Mouse (Mus musculus): ENCODE results near the gene Lcn3. TPM values are rescaled to one million over a fixed set of nuclear protein-coding genes. Genes with fewer than 3 reads are reported as not detected.
"Not testable (repeated sequence)": the region's sequence is repeated elsewhere in the genome, so short reads cannot be mapped to it uniquely, and the experiment has no call there.

Lcn3 gene
- total RNA-seq (2021): not detected

- DNase-seq: no peak
- intact Hi-C loops (cut with DNase I): no loop called here
Measured at GRCm38 (mm10) chr2:25765269-25765668, at the start of gene Lcn3. Gene Lcn3, plus strand, starts transcription at chr2:25765569.

DNA sequence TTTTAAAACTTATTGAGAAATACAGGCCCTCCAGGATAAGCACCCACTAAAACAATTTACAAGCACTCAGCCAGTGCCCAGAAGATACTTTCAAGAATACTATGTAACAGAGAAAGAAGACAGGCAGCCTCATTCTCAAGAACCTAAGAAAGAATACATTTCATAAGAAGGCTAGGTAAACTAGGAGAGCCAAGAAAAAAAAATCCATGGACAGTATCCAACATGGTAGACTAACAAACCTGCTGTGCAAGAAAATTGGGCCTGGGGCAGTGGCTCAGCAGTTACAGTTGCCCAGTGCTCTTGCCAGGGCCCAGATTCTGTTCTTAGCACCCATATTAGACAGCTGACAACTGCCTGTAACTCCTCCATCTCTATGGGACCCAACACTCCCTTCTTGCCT lies 48.1 kb upstream of the Lcn3 start:
- no peak for DNase-seq
- intact Hi-C loops (cut with DNase I): no loop called here

DNA sequence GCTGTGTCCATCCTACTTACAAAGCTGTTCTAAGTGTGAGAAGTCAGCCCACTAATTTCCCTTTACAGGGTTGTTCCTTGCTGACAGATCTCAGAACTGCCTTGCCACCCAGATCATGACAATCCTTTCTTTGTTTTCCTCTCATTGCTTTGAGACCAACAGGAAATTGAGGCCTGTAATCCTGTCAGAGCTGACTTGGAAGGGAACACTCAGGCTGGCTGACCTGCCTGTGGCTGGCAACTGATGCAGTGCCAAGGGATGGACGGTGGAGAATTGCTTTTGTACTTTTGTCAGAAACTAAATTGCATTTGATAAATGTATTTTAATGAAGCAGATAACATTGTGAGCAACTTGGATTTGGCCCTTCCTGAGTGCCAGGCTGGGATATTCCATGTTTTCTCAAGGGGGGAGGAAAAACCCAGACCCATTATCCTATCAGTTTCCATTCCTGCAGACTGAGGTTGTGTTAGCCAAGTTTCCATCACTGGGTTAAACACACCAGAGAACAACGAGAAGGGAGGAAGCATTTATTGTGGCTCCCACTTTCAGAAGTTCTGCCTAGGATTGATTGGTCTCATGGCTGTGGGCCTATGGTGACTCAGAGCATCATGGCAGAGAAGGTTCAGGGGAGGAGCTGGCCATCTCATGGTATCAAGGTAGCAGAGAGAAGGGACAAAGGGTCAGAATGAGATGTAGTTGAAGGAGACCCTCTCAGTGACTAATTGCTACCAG lies 32.0 kb upstream of the Lcn3 start:
- intact Hi-C loops (cut with DNase I): no loop called here
- DNase-seq: no peak

DNA sequence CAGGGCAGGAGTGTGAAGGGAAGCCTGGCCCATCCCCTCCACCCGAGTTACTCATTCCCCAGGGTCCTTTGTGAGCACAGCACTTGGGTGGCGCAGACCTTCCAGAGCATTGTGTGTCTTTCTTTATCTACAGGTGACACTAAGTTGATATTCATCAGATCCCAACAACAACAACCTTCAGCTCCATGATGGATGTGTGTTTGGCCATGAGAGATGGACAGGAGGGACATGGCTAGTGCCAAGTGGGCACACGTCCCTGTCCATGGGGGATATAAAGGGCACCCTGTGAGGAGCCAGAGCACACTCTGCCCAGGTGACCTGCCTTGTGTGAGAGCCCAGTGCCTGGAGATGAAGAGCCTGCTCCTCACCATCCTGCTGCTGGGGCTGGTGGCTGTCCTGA lies 28.7 kb upstream of the Lcn3 start, which contains the start of gene Obp2b:
TSS of gene Obp2b (plus strand) at position 301 of the 400 bp plus-strand sequence.
- intact Hi-C loops (cut with DNase I); DNase-seq: not testable (repeated sequence)

DNA sequence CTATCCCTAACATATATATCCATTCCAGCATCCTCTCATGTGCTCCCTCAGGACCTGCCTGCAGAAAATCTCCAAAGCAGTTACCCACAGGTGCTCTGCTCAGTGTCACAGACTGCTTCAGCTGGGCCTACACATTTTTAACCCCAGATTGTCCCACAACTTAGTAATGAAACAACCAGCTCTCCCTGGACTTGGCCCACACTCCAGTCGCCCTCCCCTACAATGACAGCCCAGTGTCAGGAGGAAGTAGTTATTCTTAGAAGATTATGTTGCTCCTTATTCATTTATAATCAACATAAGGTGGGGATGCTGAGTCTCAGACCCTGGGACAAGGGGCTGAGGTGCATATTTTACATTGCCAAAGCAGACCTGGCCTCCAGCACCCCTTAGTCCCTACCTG lies 23.7 kb upstream of the Lcn3 start:
- intact Hi-C loops (cut with DNase I): no loop called here
- no peak for DNase-seq

DNA sequence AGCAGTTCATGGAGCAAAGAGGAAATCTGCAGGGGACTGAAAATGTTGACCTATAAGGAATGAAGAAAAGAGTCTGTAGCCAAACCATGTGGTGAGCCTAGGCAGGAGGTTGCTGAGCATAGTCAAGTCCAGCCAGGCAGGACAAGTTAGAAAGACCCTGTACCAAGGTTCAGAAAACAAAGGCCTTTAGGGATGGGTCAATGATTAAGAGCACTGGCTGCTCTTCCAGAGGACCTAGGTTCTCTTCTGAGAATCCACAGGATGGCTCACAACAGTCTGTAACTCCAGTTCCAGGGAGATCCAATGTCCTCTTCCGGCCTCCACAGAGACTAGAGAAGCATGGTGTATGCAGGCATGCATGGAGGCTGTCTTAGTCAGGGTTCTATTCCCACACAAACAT lies 11.2 kb upstream of the Lcn3 start:
- DNase-seq: no peak
- intact Hi-C loops (cut with DNase I): no loop called here

- intact Hi-C loops (cut with DNase I): no loop called here
- no peak for DNase-seq
Measured at GRCm38 (mm10) chr2:25758064-25758625, 7.2 kb upstream of the Lcn3 start.

DNA sequence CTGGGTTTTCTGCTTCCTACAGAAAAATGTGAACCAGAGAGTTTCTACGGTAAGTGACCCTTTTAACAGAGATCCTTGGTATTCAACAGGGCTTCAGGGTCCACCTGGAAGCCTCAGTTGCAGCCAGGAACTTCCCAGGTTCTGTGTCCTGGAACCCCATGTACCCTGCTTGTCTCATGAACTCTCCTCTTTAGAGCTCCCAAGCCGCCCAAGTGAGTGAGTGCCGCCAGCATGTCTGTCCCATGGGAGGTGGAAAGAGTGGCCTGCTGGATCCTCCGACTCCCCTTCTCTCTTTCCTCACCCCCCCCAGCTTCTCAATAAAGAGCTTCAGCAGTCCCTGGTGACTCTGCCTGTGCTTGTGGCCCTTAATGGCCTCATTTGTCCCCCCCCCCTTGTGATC lies 2.4 kb downstream of the Lcn3 start:
- intact Hi-C loops (cut with DNase I): no loop called here

GRCm38 (mm10) chr2:25773507-25773906 lies 8.1 kb downstream of the Lcn3 start:
- intact Hi-C loops (cut with DNase I): no loop called here
- no peak for DNase-seq

More for the DNA sequence above, 2.4 kb downstream of the Lcn3 start:
- no peak for DNase-seq

- no peak for DNase-seq
- intact Hi-C loops (cut with DNase I): no loop called here
Measured at GRCm38 (mm10) chr2:25774640-25775039, 9.3 kb downstream of the Lcn3 start.

- peak; percentile 14 for DNase-seq
- intact Hi-C loops (cut with DNase I): no loop called here
Measured at GRCm38 (mm10) chr2:25775991-25776390, 10.6 kb downstream of the Lcn3 start.

GRCm38 (mm10) chr2:25776717-25777116 lies 11.3 kb downstream of the Lcn3 start, which contains the start of gene Lcn11:
Gene Lcn11, plus strand, starts transcription at chr2:25777017.
- intact Hi-C loops (cut with DNase I): no loop called here
- DNase-seq: no peak

DNA sequence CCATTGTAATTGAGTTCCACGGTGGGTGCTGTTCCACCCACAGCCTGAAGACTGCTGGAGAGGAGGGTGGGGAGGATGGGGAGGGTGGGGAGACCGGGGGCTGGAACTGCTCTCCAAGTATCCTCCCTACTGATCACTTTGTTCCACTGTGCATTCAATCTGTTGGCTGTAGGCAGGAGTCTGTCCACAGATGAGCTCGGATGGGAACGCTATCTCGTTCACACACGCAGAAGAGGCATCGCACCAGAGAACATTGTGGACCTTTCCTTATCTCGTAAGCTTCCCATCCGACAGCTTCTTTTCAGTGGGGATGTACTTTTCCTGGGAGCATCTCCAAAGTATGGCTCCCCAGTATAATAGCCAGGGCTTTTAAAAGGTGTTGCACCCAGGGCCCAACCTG lies 13.7 kb downstream of the Lcn3 start:
- intact Hi-C loops (cut with DNase I): no loop called here
- no peak for DNase-seq

GRCm38 (mm10) chr2:25780921-25781320 lies 15.6 kb downstream of the Lcn3 start:
- intact Hi-C loops (cut with DNase I): no loop called here
- no peak for DNase-seq

- no peak for DNase-seq
- intact Hi-C loops (cut with DNase I): no loop called here
Measured at GRCm38 (mm10) chr2:25781957-25782356, 16.6 kb downstream of the Lcn3 start, which contains the start of gene Gm13539. Gene Gm13539, plus strand, starts transcription at chr2:25782257.

- peak; percentile 18 for DNase-seq
- intact Hi-C loops (cut with DNase I): no loop called here
Measured at GRCm38 (mm10) chr2:25785573-25786322, 20.4 kb downstream of the Lcn3 start.

GRCm38 (mm10) chr2:25789092-25789491 lies 23.7 kb downstream of the Lcn3 start:
- DNase-seq: no peak
- intact Hi-C loops (cut with DNase I): no loop called here

DNA sequence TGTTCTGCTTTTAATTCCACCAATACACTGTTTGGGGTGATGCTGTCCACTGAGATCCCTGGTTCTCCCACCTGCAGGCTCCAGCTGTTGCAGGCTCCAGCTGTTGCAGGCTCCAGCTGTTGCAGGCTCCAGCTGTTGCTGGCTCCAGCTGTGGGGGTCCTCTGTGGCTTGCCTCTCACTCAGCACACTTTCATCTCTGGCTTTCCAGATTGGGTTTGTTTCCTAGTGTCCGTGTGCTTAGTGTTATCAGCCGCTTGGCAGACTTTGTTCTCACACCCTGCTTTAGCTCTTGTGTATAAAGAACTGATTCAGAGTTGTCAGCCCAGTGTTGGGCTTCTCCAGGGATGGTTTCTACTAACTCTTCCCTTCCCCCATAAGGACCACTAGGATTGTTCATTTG lies 32.3 kb downstream of the Lcn3 start:
- no peak for DNase-seq
- intact Hi-C loops (cut with DNase I): no loop called here

- intact Hi-C loops (cut with DNase I): no loop called here
- DNase-seq: no peak
Measured at GRCm38 (mm10) chr2:25798065-25798464, 32.7 kb downstream of the Lcn3 start.

DNA sequence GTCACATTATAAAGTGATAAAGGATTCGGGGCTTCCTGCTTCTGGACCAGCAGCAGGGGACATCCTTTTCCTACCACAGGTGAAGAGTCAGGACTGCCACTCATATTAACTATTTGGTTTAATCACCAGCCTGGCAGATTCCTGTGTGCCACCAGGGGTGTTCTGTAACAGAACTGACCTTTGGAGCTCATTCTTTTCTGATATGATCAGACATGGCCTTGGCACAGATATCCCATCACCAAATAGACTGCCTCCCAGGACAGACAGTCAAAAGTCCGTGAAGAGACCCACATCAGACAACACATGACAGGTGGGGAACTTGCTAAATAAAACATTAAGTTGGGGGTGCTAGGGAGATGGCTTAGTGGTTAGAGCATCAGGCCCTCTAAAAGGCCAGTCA lies 46.3 kb downstream of the Lcn3 start:
- DNase-seq: no peak
- intact Hi-C loops (cut with DNase I): no loop called here

DNA sequence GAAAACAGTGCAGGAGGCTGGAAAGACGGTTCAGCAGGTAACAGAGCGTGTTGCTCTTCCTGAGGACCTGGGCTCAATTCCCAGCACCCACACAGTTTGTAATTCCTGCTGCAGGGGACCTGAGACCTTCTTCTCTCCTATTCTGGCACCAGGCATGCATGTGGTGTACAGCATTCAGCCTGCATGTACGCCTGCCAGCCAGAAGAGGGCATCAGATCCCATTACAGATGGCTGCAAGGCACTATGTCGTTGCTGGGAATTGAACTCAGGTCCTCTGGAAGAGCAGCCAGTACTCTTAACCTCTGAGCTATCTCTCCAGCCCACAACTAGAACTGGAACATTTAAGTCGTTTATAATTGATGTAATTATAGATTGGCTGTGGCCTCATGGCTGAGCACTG lies 48.0 kb downstream of the Lcn3 start:
- intact Hi-C loops (cut with DNase I): no loop called here
- DNase-seq: no peak

DNA sequence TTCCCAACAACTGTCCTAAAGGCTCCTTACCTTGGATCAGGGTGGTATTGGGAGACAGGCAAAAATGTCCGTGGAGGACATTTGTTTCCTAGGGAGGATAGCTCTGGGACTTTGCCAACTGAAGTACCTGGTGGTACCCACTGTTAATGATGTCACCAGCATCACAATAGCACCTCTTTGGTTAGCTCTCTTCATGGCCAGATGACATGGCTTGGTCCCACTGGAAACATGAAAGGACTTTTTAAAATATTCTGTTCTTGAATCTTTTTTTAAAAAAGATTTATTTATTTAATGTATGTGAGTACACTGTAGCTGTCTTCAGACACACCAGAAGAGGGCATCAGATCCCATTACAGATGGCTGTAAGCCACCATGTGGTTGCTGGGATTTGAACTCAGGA lies 50.4 kb downstream of the Lcn3 start, which contains the start of gene Glt6d1:
TSS of gene Glt6d1 (minus strand) at position 101 of the 400 bp plus-strand sequence.
- DNase-seq; intact Hi-C loops (cut with DNase I): not testable (repeated sequence)
